ENCODE assay signal across 9 mouse cellular contexts in genomic region chr2:132970772-132971173, GRCm38 (mm10). TPM values are rescaled to one million over a fixed set of nuclear protein-coding genes. Genes with fewer than 3 reads are reported as not detected.
A peak's percentile ranks its signal among the peaks of the same experiment; 100 is the strongest.
DNase-seq lines count a peak whose midpoint lies in the region; ATAC-seq and TF ChIP-seq lines count a peak whose summit lies in the region.
"Had no signal": no experiment of that assay in that cellular context is flagged by ENCODE, and none has a peak within 500 bp of the region (broad histone marks: within the 10 kb centered on the region; RNA-seq: fewer than 3 reads in every experiment).

No protein-coding gene starts in this region.

- WGBS in forebrain, embryonic 11.5 days = 48% methylated on average over 4 of the region's 4 CpGs
- WGBS in forebrain, embryonic 10.5 days = 47% methylated on average over 4 of the region's 4 CpGs
- WGBS in lung, embryonic 15.5 days = 21% methylated on average over 4 of the region's 4 CpGs

- H3K36me3 ChIP-seq in forebrain, embryonic 11.5 days (ENCODE audit: control insufficient read depth, insufficient read depth, low read length) = no peaks in the 10 kb centered on the region
- no peaks in the 10 kb centered on the region for H3K36me3 ChIP-seq in forebrain, embryonic 10.5 days (replicated peaks)
- H3K36me3 ChIP-seq in lung, embryonic 15.5 days = no peaks in the 10 kb centered on the region

- intact Hi-C loops in heart, postnatal 10 days (cut with DNase I) = no loop called here

- H3K4me1 ChIP-seq in forebrain, embryonic 11.5 days (replicated peaks; ENCODE audit: control insufficient read depth, insufficient read depth, low read length) = no peaks in the 10 kb centered on the region
- H3K4me1 ChIP-seq in forebrain, embryonic 10.5 days = no peaks in the 10 kb centered on the region
- H3K4me1 ChIP-seq in lung, embryonic 15.5 days = no peaks in the 10 kb centered on the region

- DNase-seq in forebrain, embryonic 11.5 days (ENCODE audit: low spot score) = no peak
- DNase-seq in forebrain, embryonic 10.5 days (ENCODE audit: extremely low spot score, low spot score) = no peak
- DNase-seq in 3T3-L1 (ENCODE audit: low read depth, low spot score) = peak; percentile 90
- DNase-seq in brain, embryonic 14.5 days (ENCODE audit: low read depth) = peak; percentile 75
- peak; percentile 29 to 31 for DNase-seq in heart, postnatal 10 days
- DNase-seq in spleen, adult 18-20 months = no peak
- DNase-seq in urinary bladder, adult 2 months (ENCODE audit: low spot score) = no peak

- no peaks in the 10 kb centered on the region for H3K27me3 ChIP-seq in forebrain, embryonic 11.5 days (ENCODE audit: control insufficient read depth, insufficient read depth, low read length)
- no peaks in the 10 kb centered on the region for H3K27me3 ChIP-seq in forebrain, embryonic 10.5 days (ENCODE audit: poor library complexity, severe bottlenecking)
- H3K27me3 ChIP-seq in lung, embryonic 15.5 days = no peaks in the 10 kb centered on the region

- H3K9ac ChIP-seq in forebrain, embryonic 11.5 days (ENCODE audit: low read length) = no peak overlapping the region
- no peak overlapping the region for H3K9ac ChIP-seq in lung, embryonic 15.5 days

- no peak for TF ChIP-seq POLR2A in brain, embryonic 14.5 days (IDR thresholded peaks at IDR 0.05; ENCODE audit: borderline replicate concordance, extremely low read depth, insufficient read depth, insufficient read length, poor library complexity, severe bottlenecking)

- peak; percentile 46; the same call in 1 of the 2 replicates for ATAC-seq in forebrain, embryonic 11.5 days (replicated peaks; ENCODE audit: low FRiP score)
- peak; percentile 23; the same call in 1 of the 2 replicates for ATAC-seq in lung, embryonic 15.5 days (ENCODE audit: borderline replicate concordance, extremely low read depth, low FRiP score, low TSS enrichment)

- no peaks in the 10 kb centered on the region for H3K9me3 ChIP-seq in forebrain, embryonic 11.5 days (ENCODE audit: control insufficient read depth, low read length)
- no peaks in the 10 kb centered on the region for H3K9me3 ChIP-seq in forebrain, embryonic 10.5 days
- no peaks in the 10 kb centered on the region for H3K9me3 ChIP-seq in lung, embryonic 15.5 days

- H3K4me3 ChIP-seq in forebrain, embryonic 11.5 days (ENCODE audit: low read depth, low read length) = no peak overlapping the region
- H3K4me3 ChIP-seq in forebrain, embryonic 10.5 days = no peak overlapping the region
- no peak overlapping the region for H3K4me3 ChIP-seq in lung, embryonic 15.5 days

- TF ChIP-seq CTCF in brain, embryonic 14.5 days (IDR thresholded peaks at IDR 0.05; ENCODE audit: borderline replicate concordance, extremely low read depth, insufficient read depth, insufficient read length) = peak; percentile 53; the same call in 1 of the 2 replicates

- no peak overlapping the region for H3K4me2 ChIP-seq in forebrain, embryonic 11.5 days (ENCODE audit: low read depth, low read length, severe bottlenecking)
- no peak overlapping the region for H3K4me2 ChIP-seq in lung, embryonic 15.5 days

- no peak overlapping the region for H3K27ac ChIP-seq in forebrain, embryonic 11.5 days (ENCODE audit: low read depth, low read length)
- H3K27ac ChIP-seq in forebrain, embryonic 10.5 days = no peak overlapping the region
- H3K27ac ChIP-seq in lung, embryonic 15.5 days = no peak overlapping the region

RNA-seq across cellular contexts. Expression of gene Fermt1, which starts 25.1 kb away (rescaled TPM):
- polyA plus RNA-seq in forebrain, embryonic 11.5 days (2014; fragmentation: Nextera tagmentation; extraction: Ambion mirVana) = 3.2 TPM in 2 replicates
- polyA plus RNA-seq in forebrain, embryonic 10.5 days (2016; fragmentation: Nextera tagmentation; extraction: Ambion mirVana) = 7.5 and 9.3 TPM in 2 replicates
- 0.18 and 0.36 TPM in 2 replicates for polyA plus RNA-seq in brain, embryonic 14.5 days (2012; rRNA removed)
- not detected for total RNA-seq in heart, postnatal 10 days (2021)
- polyA plus RNA-seq in lung, embryonic 15.5 days (2015; fragmentation: Nextera tagmentation; extraction: Ambion mirVana) = 5.3 and 5.7 TPM in 2 replicates
- 8.3 and 9.1 TPM in 2 replicates for polyA plus RNA-seq in urinary bladder, adult 2 months (2012; rRNA removed)
- polyA plus RNA-seq: testis, adult 2 months had no signal

Comparison
In these comparisons a context has a peak if more than half of its experiments do, and no peak if none do; other contexts are left out.
1. DNase-seq: peak in 3T3-L1 (single experiment), brain, embryonic 14.5 days (single experiment) and heart, postnatal 10 days (2 of 2); none in forebrain, embryonic 11.5 days (single experiment), forebrain, embryonic 10.5 days (single experiment), spleen, adult 18-20 months (0 of 2) and urinary bladder, adult 2 months (single experiment).